Mouse (Mus musculus) liver (tissue): Measurements from ENCODE around the gene Gm37240.

Experiments used
- DNase-seq: peaks from one replicate; pipeline ENCODE4 v3.0.0-alpha.2; 2020; ENCODE audit warnings: mixed read lengths

The Gm37240 gene

DNA sequence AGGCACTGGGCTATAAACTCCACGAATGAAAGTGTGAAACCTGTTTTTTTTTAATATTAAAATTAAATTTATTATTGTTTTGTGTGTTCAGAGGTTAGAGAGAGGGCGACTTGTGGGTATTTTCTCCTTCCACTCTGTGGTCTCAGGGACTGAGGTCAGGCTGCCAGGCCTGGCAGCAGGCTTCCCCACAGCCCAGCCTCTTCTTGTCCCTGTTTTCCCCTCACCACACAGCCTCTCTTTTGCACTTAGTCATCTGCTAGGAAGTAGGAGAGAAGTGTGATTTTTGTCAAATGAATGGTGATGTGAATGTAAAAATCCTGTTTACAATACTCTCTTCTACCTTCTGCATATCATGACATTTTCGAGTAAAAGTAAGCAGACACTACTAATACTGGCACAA lies 1079.5 kb downstream of the Gm37240 start:
- DNase-seq = no peak

DNA sequence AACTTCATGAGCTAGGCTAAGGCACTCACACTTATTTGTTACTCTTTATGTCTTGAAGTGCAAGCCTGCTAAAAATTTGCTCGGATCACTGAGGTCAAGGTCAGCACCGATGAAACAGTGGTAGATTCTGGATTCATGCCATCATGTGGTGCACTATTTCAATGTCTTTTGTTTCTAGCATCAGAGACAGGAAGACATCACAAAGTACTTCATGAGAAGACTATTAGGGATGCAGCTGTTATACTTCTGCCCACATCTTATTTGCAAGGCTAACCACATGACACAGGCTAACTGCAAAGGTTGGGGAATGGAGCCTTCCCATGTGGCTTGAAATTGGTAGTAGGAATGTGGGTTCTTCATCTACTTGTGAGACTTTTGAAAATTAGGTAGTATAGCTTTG lies 1081.1 kb downstream of the Gm37240 start:
- DNase-seq = no peak

DNA sequence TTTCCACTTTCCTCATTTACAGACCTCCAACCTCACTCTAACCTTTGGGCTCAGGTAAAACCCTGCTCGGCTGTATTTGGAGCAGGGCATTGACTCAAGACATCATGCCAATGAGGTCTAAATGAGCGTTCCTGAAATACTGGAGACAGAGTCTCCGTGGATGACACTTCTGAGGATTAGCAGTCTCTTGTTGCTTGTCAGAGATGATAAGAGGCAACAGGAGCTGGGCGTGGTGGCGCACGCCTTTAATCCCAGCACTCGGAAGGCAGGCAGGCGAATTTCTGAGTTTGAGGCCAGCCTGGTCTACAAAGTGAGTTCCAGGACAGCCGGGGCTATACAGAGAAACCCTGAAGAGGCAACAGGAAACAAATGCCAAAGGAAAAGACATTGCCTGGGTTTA lies 1083.3 kb downstream of the Gm37240 start:
- DNase-seq = peak; percentile 63

DNA sequence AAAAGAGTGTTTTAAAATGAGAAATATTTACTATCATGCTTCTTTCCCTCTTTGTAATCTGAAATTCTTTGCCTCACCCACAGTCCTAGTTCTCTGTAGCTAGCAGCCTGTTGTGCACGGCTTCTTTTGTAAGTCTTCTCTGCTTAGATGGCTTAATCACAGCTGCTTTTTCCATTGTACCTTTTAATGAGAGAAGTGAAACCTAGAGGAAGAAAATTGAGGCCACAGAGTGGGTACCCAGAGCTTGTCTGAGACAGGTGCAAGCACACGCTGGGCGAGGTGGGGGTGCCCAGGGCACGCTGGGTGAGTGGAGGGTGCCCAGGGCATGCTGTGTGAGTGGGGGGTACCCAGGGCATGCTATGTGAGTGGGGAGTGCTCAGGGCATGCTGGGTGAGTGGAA lies 1099.4 kb downstream of the Gm37240 start:
- DNase-seq = no peak

DNA sequence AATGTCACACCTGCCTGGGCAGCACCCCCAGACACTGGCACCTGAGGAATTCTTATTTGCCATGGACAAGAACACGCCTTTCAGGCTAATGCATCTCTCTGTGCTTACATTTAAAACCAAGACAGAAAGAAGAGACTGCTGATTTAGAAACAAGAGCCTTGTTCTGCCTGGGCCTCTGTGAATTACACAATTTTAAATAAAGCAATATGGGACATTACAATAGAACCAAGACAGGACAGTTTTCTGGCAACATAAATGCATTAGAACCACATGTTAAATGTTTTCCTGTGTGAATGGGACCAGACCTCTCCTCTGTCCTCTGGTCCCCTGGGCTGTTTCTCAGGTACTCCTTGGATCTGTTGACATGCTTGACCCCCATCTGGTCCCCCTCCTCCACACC lies 1111.2 kb downstream of the Gm37240 start:
- no peak for DNase-seq

DNA sequence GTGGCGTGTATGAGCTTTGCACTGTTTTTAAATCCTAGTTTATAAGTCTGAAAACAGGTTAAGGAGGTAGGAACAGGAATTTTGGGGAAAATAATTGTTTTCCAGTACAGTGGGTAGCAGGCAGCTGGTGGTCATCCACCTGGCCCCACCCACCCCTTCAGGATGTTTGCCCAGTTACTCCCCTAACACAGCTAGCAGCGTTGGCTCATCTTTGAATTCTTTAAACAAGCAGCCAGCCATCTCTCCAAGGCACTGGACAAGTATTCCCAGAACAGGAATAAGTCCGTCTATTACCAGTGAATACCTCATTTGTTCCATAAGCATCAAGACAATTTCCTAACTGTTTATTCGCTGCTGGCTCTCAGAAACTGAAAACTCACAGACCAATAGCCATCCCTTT lies 1111.7 kb downstream of the Gm37240 start:
- DNase-seq = no peak

DNA sequence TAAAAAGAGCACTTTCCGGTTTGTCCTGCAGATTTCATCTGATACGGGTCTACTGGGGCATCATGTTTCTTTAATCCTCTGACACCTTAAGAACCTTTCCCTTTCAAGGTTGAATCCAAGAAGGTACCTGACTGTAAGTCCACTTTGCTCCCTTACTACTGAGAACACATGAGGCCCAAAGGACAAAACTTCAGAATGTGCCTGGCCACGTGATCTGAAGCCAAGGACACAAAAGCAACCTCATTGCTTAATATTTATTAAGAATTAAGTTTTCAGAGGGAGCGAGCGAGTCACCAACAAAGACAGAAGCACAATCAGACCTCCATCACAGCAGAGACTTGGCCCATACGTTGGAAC lies 1112.3 kb downstream of the Gm37240 start:
- no peak for DNase-seq

DNA sequence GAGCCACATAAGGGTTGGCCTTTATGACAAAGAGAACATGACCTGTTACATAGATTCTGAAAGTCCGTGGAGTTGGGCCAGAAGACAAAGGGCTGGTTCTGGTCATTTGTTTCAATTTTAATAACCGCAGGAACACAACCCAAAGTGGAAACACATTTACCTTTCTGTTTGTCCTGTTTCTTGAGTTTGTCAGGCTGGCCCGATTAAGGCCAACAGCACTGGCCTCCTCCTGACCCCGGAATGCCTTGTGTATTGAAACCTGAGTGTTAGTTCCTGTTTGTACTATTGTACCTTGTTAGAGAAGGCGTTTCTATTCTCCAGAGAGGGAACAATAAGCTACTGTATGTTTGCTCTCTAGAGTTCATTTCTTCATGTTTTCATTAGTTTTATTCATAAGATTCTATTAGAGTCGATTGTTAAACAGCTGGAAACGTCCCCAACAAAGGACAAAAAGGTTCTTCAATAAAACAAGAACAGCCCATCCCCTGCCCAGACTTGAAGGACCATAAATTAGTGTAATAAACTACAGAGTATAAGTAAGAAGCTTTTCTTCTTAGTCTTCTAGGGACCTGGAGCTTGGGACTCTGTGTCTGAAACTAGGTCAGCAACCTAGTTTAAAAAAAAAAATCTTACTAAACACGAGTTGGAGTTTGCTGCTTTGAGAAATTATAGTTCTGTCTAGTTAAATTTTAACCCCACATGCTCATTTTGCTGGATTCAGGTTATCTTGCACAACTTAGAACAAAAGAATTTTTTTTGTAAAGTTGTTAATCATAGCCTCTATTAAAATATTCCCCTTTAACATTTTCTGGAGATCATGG lies 1112.9 kb downstream of the Gm37240 start:
- DNase-seq = no peak

DNA sequence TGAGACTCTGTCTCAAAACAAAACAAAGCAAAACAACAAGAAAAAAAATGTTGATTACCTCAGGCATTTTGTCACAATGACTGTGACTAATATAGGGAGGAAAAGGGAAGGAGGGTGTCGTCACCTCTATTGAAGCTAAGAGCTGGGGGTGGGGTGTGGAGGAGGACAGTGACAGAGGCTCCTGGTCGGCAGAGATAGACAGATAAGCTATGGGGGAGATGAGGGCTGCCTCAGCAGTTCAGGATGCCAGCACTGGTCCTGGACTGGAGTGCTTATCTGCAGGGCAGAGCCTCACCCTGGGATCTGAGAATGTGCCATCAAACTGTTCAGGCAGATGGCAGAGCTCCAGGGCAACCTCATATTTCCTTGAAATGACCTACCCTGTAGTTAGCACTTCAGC lies 1115.3 kb downstream of the Gm37240 start:
- DNase-seq = peak; percentile 87

DNA sequence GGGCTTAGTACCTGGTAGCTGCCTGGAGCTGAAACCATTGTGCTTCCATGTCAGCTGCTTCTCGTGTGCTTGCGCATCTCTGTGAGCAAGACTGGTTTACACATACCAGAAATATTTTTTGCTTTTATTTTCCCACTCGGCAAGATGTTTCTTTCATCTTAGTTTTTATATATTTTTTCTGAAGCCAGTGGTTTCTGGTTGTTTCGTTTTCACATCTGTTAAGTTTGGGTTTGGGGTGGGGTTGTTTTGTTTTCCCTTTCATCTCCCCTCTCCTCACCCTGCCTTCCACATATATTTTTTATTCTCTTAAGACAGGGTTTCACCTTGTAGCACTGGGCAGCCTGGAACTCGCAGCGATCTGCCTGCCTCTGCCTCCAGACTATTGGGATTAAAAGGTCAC lies 1116.8 kb downstream of the Gm37240 start:
- no peak for DNase-seq

DNA sequence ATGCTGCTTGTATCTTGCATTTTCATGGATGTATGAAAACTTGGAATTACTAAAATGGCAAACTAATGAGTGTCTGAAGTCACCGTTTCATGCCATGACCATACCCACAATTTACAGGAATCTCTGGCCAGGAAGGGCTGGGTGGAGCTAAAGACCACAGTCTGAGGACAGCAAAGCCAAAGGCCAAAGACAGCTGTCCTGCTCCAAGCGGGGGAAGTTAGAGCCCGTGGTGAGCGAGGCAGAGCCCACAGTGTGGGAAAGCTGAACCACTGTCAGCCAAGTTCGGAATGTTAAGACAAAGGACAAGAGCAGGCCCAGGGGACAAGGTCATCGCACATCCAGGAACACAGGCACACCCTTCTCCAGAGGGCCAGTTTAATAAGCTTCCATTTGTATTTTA lies 1117.9 kb downstream of the Gm37240 start:
- DNase-seq = no peak

DNA sequence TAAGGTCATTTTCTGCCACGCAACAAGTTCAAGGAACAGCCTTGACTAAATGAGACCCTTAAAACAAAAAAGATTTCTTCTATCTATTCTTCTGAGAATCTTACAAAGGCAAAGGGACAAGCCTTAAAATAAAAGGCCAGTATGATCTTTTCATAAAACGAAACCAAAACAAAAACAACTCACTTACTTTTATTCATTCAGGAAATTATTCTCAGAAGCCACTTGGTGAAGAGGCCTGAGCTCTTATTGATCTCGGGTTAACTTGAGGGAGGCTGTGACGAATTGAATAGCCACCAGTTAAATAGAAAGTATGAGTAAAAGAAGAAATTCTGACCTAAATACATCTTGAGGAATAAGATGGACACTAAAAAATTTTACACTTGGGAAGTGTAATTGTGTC lies 1118.4 kb downstream of the Gm37240 start:
- DNase-seq = no peak

DNA sequence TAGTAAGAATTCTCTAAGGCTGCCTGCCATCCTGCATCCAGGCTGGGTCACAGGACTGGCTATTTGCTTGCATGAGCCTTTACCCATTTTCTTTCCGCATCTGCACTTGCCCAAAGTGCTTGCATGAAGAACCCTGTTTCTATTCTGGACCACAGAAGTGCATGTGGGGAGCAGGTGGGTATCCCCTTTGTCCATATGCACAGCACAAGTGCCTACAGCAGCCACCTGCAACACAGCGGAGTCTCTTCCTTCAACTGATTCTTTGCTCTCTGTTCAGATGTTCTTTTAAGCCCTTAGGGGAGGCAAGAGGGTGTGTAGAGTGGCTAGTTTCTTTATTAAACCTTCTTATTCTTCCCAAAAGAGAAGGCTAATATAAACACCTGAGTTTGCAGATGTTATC lies 1133.5 kb downstream of the Gm37240 start:
- DNase-seq = no peak

DNA sequence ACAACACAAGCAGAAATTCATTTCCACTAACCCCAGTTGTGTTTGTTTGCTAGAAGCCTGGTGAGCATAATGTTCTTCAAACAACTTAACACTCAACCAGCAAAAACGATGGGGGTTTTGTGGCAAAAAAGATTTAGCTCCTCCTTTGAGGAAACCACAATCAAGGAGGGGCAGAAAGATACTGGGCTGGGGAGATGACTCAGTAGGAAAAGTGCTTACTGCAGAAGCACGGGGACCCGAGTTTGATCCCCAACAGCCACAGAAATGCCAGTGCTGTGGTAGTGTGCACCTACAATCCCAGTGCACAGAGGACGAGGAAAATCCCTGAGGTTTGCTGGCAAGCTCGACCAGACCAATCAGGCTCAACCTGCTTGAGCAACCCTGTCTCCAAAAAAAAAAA lies 1138.1 kb downstream of the Gm37240 start:
- DNase-seq = no peak

DNA sequence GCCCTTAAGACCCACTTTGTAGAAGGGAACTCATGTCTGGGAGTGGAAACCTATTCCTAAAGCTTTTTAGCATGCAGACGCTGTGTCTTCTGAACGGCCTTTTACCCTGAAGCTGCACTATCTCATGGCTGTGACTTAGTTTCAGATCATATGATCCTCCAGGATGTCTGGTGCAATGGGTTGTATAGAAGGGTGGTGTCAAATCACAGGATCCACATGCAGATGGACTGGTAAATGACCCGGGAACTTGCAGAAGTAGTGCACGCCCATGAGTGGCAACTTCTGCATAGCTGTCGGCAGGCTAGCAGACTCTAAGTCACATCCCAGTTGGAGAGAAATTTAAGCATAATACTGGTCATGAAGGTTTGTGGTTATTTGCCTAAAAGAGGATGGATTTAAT lies 1139.2 kb downstream of the Gm37240 start:
- DNase-seq = no peak

DNA sequence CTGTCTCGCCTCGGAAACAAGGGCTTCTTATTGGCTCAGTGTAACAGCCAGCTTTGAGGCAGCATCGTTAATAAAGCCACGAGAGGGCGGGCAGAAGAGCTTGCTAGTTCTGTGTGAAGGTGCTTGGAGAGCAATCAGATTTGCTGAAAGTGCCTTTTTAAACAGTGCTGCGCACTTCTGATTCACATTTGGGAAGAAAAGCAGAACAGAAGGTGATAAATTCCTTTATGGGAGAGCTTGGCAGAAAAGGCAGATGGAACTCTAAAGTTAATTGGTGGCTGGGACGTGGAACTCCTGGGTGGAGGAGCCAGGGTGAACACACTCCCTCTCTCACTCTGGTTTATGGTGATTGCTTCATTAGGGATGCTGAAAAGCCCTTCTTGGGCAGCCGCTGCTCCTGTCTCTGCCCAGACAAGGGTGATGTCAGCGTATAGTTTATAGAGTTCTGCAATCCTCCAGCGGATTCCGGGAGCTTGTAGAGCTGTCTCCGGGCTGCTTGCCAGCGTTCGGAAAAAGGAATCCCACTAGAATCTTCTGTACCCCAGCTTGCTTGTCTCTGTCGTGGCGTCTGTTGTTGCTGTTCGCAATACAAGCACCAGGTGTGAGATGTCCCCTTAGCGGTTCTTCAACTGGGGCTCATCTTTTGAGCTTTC lies 1141.7 kb downstream of the Gm37240 start:
- peak; percentile 27 for DNase-seq

DNA sequence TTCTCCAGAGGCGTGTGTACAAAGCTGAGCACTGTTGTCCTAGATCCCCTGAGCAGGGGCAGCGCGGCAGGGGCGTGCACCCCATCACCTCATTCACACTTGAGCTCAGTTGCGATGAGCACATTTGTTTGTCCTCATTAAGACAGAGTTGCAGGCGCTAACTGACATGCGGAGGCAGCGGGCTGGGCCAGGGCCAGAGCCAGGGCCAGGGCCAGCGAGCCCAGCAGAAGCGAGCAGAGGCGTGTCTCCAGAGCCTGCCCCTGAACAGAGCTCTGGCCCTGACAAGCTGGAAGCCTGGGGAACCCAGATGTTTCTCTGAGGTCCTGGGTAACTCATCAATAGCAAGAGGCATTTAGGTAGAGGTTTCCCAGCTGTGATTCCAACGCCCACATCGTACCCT lies 1142.6 kb downstream of the Gm37240 start:
- no peak for DNase-seq

DNA sequence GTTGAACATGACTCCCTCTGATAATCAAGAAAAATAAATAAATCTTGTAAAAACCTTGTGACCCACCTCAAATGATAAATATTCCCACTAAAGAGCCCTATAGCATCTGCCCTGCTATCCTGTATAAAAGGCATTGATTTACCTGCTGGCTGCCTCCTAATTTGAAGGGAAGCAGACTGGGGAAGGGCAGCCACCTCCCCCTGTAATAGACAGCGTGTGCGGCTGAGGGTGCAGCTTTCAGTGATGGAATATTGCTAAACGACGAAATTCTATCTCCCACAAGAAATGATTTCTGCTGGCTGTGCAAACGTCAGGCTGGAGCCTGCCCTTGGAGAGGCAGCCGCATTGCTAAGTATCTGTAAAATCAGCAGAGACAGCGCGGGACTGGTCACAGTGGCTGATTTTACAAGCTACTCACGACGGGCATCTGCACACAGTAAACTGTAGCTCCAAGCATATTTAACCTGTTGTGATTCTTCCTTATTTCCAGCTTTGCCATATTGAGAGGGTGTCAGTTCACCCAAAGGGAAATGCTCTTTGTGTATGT lies 1147.2 kb downstream of the Gm37240 start:
- DNase-seq = no peak

DNA sequence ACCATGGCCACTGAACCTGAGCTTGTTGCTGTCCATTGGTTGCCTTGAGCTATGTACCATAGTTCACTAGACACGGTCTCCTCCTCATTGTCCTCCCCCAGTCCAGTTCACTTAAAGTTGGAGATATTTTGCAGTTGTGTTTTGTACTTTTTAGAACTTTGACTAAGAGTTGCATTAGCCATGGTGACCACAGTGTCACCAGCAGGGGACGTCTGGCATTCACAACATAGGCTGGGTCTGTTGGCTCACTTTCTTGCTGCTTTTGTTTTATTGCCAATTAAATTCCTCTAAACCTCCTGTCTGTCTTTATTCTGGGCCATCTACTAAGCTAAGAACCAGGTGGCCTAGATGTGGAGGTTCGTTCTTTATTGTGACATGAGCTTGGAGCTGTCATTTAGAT lies 1150.2 kb downstream of the Gm37240 start:
- no peak for DNase-seq

DNA sequence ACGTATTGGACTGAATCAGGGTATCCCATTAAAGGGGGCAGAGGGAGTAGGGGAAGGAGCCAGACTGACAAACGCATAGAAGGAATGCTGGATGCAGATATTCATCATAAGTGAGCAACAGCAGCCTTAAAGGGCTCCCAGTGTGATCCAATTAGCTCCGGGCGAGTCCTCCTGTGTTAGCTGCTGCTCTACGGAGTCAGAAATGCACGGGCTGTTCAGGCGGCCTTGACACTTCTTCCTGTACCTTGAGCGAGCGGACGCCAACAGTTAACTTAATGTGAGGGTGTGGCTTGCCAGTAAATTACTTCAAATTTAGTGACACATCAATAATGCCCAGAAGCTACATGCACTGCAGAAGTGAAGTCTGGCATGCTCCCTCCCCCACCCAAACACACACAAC lies 1151.6 kb downstream of the Gm37240 start:
- DNase-seq = no peak

DNA sequence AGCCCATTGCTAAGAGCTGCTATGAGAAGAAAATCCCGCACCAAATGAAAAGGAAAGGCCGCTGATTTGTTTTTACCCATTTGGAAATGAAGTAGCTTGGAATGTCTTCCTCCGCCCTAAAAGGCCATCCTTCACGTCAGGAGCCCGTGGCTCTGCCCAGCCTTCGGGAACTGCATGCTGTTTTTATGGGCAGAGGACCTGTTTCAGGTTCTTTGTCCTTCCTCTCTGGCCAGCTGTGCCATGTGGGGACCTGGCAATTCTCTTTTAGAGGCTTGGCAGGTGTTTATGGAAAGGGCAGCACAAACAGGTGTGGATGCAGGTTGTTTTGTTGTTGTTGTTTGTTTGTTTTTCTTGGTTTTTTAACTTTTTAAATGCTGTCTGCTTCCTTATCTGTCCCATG lies 1154.8 kb downstream of the Gm37240 start:
- no peak for DNase-seq

DNA sequence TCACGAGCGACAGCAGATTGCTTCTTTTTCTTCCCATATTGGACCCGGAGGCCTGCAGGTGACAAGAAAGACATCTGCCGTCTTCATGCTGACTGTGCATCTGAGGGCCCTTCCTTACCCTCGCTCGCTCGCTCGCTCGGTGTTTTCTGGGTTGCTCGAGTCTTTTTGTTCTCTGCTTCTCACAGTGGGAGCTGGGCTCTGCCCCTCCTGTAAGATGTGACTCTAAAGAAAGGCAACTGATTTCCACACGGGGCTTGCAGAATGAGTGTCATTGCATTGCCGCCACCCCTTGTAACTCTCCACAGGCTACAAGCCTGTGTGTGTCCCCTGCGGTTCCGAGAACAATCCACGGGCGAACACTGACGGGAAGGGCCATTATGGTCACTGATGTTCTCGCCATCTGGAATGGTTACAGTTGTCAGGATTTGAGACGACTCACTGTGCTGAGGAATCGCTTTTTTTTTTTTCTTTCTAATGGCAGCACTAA lies 1155.3 kb downstream of the Gm37240 start:
- no peak for DNase-seq

DNA sequence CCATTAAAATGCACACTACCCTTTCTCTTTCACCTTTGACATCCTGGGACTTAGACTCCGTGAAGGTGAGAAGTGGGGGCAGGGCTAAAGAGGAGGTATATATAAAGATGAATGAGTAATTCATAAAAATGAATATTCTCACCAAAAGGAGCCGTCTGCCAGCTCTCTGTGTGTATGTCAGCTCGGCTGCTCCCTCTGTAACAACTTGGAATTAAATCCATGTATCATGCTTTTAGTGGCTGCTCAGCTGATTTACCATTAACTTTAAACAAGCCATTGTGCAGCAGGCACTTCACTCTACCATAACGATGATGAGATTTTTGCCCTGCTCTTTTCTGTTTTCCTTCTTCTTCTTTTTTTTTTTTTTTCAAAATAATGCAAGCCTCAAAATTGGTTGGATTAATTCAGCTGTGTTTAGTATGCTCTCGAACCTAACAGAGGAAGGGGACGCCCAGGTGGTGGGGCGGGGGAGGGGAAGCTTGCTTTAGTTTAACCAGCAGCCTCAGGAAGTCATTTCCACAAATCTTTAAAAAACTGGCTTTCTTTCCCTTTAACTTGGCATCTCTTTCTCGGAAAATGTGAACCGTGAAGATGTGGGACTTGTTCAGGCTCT lies 1155.8 kb downstream of the Gm37240 start:
- no peak for DNase-seq

DNA sequence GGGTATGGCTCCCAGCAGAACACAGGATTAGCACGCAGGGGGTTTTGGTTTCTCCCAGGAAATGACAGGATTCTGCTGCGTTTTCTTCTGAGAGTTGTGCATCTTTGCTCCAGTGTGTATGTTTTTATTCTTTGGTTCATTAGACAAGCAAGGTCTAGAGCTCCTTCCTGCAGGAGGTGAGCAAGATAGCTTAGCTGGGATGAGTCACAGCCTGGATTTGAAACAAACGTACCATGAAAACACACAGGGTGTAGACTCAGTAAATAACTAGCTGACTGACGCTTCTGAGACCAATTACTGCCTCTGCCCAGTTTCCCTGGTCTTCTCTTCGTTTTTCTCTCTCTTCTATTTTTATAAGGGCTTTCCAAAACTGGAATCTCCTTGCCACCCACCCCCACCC lies 1156.3 kb downstream of the Gm37240 start:
- DNase-seq = no peak
